Mouse (Mus musculus): ENCODE measurements around the gene Creb1.

Creb1 gene

DNA sequence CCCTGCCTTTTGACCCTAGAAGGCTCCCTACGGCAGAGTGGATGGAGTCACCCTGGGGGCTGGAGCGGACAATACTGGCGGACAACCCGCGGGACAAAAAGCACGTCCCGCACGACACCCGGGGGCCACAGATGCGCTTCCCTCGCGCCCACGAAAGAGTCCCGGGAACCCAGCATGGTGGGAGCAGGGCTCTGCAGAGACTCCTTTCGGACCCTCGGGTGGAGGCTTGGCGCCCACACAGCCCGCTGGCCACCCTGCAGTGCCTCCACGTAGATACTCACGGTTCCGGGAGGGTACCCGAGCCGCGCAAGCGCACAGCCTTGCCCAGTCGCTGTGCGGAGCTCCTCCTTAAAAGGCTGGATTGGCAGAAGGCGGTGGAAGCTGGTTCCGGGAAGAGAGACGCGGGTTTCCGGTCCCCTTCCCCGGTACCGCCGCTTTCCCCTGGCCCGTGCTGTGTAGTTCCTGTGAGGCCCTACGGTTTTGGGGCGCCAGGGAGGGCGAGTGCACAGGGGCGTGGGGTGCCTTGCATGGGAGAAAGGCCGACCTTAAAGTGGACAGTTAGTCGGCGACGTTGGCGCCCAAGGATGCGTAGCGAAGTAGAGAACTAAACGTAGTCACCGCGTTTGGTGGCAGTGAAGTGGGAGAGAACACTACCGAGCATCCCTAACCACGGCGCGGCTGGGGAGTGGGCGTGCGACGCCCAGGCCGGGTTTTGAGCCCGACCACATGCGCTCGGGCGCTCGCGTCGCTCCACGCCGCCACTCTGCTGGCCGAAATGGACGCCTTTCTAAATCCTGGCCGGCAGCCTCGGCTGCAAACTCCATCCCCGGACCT, 84.7 kb downstream of the Creb1 start, which contains the start of gene Mettl21a:
Mettl21a (minus strand) TSS at position 362 of the 834 bp plus-strand sequence.
- H3K27me3 ChIP-seq (ENCODE audit: insufficient read depth, low read length), result no peaks in the 10 kb centered on the region
- peak within 1 kb of the TSS; percentile 95 for H3K4me3 ChIP-seq (replicated peaks; ENCODE audit: low read length)
- H3K36me3 ChIP-seq (ENCODE audit: insufficient read depth, low read length), result peaks cover 35% of the 10 kb centered on the region
- H3K9me3 ChIP-seq (ENCODE audit: low read length), result no peaks in the 10 kb centered on the region
- peaks cover 27% of the 10 kb centered on the region for H3K4me1 ChIP-seq (replicated peaks; ENCODE audit: low read depth, low read length)
- TF ChIP-seq NANOG (IDR thresholded peaks at IDR 0.05; ENCODE audit: borderline replicate concordance, low read length), result no peak
- no peak for TF ChIP-seq POU5F1 (IDR thresholded peaks at IDR 0.05; ENCODE audit: borderline replicate concordance, low read length)
- no peak for TF ChIP-seq CTCF (conservative IDR thresholded peaks at IDR 0.05; ENCODE audit: low read length)

DNA sequence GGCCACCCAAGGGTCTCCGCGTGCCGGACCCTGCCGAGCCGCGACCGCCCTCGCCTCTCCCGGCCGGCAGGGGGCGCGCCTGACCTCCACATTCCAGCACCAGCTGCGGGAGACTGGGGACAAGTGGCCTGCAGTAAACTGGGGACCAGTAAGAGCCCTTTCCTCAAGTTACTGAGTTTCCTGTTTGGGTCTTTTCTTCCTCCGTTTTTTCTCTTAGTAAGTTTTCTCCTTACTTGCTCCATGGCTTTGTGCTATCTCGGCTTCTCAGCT, 85.2 kb downstream of the Creb1 start:
- Histone ChIP-seq H3K9me3 (ENCODE audit: low read length) (no peaks in the 10 kb centered on the region), H3K4me1 (replicated peaks; ENCODE audit: low read depth, low read length) (peaks cover 28% of the 10 kb centered on the region), H3K36me3 (ENCODE audit: insufficient read depth, low read length) (peaks cover 30% of the 10 kb centered on the region), H3K4me3 (replicated peaks; ENCODE audit: low read length) (peak overlapping the region; percentile 95), H3K27me3 (ENCODE audit: insufficient read depth, low read length) (no peaks in the 10 kb centered on the region)
- TF ChIP-seq CTCF (conservative IDR thresholded peaks at IDR 0.05; ENCODE audit: low read length) (no peak; the same call in 1 of the 2 replicates), NANOG (IDR thresholded peaks at IDR 0.05; ENCODE audit: borderline replicate concordance, low read length) (no peak), POU5F1 (IDR thresholded peaks at IDR 0.05; ENCODE audit: borderline replicate concordance, low read length) (no peak)

DNA sequence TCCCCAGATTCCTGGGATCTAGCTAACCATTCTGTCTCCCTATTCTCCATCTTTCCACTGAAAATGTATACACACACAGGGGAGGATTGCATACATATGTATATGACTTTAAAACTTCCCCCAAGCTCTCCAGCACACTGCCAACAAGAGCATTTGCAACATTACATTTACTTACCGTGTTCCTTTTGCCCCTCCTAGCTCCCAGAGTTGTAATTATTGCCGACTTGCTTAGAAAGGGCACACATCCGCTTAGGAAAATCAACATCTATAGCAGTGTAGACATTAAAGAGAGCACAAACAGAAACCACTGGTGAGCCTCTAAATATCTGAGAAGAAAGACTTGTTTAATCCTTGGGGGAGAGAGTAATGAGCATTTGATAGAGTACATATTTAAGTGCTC, 85.8 kb downstream of the Creb1 start:
- no peak for TF ChIP-seq POU5F1 (IDR thresholded peaks at IDR 0.05; ENCODE audit: borderline replicate concordance, low read length)
- TF ChIP-seq NANOG (IDR thresholded peaks at IDR 0.05; ENCODE audit: borderline replicate concordance, low read length), result no peak
- TF ChIP-seq CTCF (conservative IDR thresholded peaks at IDR 0.05; ENCODE audit: low read length), result no peak
- Histone ChIP-seq H3K4me3 (replicated peaks; ENCODE audit: low read length) (peak overlapping the region; percentile 95), H3K36me3 (ENCODE audit: insufficient read depth, low read length) (peaks cover 26% of the 10 kb centered on the region), H3K27me3 (ENCODE audit: insufficient read depth, low read length) (no peaks in the 10 kb centered on the region), H3K9me3 (ENCODE audit: low read length) (no peaks in the 10 kb centered on the region), H3K4me1 (replicated peaks; ENCODE audit: low read depth, low read length) (peaks cover 34% of the 10 kb centered on the region)

DNA sequence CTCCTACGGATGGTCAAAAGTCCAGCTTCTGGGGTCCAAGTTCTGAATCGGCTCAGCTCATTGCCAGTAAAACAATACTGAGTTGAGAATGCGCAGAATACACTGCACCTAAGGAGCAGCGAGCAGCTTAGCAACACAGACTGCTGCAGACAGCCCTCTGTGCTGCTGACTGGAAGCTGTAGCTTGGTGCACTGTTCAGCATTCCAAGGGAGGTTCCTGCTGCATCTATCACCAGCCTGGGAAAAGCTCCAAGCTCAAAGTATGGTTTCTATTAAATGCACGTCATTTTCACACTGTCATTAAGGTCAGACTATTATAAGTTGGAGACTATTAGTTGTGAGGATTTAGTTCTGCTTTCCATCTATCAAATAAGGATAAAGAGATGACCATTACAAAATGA, 88.7 kb downstream of the Creb1 start:
- TF ChIP-seq POU5F1 (IDR thresholded peaks at IDR 0.05; ENCODE audit: borderline replicate concordance, low read length) (no peak), CTCF (conservative IDR thresholded peaks at IDR 0.05; ENCODE audit: low read length) (no peak), NANOG (IDR thresholded peaks at IDR 0.05; ENCODE audit: borderline replicate concordance, low read length) (no peak)
- peaks cover 34% of the 10 kb centered on the region for H3K4me1 ChIP-seq (replicated peaks; ENCODE audit: low read depth, low read length)
- no peak overlapping the region for H3K4me3 ChIP-seq (replicated peaks; ENCODE audit: low read length)
- H3K9me3 ChIP-seq (ENCODE audit: low read length), result no peaks in the 10 kb centered on the region
- H3K36me3 ChIP-seq (ENCODE audit: insufficient read depth, low read length), result no peaks in the 10 kb centered on the region
- no peaks in the 10 kb centered on the region for H3K27me3 ChIP-seq (ENCODE audit: insufficient read depth, low read length)

DNA sequence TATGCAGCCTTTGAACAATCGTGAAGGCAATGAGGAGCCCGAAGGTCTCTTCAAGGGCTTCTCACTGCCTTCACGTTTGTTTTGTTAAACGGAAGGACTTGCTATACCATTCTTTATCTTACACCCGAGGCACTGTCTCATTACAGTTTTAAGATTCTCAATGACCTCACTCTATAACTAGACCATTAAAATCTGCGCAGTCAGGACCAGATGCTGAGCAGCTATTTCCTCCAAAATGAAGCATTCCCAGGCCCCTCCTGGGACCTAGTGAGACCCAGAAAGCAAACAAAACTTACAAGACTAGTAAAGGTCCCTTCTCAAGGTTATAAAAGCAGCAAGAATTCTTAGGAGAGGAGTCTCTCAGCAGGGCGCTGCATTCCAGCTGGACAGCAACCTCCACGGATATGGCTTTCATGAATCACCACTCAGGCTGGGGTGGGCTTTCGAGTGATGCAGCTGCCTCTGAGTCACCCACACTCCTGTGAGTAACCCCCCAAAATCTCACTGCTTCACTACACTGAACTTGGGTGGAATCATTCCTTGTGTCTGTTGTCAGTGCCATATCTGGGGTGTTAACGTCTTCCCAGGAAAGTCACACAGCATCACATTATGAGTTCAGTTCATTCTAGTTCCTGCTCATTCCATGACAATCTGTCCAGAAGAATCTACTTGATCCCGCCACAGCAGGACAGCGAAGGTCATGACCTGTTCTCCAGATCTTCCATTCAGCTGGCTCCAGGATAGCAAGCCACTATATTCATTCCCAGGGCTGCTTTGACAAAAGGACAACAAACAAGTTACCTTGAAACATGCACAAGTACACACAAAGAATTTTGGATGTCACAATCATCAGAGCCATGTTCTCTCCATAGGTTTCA, 91.4 kb downstream of the Creb1 start:
- Histone ChIP-seq H3K4me3 (replicated peaks; ENCODE audit: low read length) (no peak overlapping the region), H3K36me3 (ENCODE audit: insufficient read depth, low read length) (no peaks in the 10 kb centered on the region), H3K27me3 (ENCODE audit: insufficient read depth, low read length) (no peaks in the 10 kb centered on the region), H3K9me3 (ENCODE audit: low read length) (no peaks in the 10 kb centered on the region), H3K4me1 (replicated peaks; ENCODE audit: low read depth, low read length) (peaks cover 20% of the 10 kb centered on the region)
- TF ChIP-seq CTCF (conservative IDR thresholded peaks at IDR 0.05; ENCODE audit: low read length) (no peak), NANOG (IDR thresholded peaks at IDR 0.05; ENCODE audit: borderline replicate concordance, low read length) (no peak; the same call in 1 of the 2 replicates), POU5F1 (IDR thresholded peaks at IDR 0.05; ENCODE audit: borderline replicate concordance, low read length) (no peak)

DNA sequence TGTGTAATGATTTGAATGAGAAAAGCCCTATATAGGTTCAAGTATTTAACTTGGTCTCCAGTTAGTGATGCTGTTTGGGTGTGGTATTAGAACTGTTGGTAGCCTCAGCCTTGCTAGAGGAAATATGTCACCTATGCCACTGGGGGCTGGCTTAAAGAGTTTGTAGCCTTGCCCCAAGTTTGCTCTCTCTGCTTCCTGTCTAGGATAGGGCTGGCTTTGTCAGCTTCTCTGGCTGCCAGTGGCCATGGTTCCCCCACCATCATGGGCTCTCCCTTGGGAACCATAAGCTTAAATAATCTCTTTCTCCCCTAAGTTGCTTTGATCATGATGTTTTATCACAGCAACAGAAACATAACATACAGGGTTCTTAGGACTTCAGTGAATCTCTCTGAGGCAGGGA, 92.8 kb downstream of the Creb1 start:
- Histone ChIP-seq H3K4me3 (replicated peaks; ENCODE audit: low read length) (no peak overlapping the region), H3K27me3 (ENCODE audit: insufficient read depth, low read length) (no peaks in the 10 kb centered on the region), H3K36me3 (ENCODE audit: insufficient read depth, low read length) (no peaks in the 10 kb centered on the region), H3K4me1 (replicated peaks; ENCODE audit: low read depth, low read length) (peaks cover 20% of the 10 kb centered on the region), H3K9me3 (ENCODE audit: low read length) (no peaks in the 10 kb centered on the region)
- TF ChIP-seq NANOG (IDR thresholded peaks at IDR 0.05; ENCODE audit: borderline replicate concordance, low read length) (no peak), POU5F1 (IDR thresholded peaks at IDR 0.05; ENCODE audit: borderline replicate concordance, low read length) (no peak), CTCF (conservative IDR thresholded peaks at IDR 0.05; ENCODE audit: low read length) (no peak)

DNA sequence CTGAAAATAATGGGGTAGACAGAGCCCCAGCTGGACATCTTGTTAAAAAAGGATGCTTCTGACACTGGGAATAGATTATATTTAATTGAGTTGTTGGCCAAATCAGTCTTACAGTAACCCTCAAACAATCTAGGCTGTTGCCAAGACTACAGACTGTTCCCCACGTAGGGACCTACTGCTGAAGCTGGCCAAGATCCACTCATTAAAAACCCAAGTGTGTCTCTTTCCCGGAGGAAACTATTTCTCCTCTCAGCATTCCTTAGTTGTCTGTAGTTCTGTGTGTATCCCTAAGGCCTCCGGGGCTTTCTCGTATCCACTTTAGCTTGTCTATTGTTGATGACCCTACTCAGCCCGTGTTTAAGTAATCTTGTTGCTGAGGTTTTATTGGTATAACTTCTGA, 99.1 kb downstream of the Creb1 start:
- Histone ChIP-seq H3K36me3 (ENCODE audit: insufficient read depth, low read length) (no peaks in the 10 kb centered on the region), H3K27me3 (ENCODE audit: insufficient read depth, low read length) (peaks cover 5% of the 10 kb centered on the region; the same call in 1 of the 2 replicates), H3K4me3 (replicated peaks; ENCODE audit: low read length) (no peak overlapping the region), H3K9me3 (ENCODE audit: low read length) (peaks cover 5% of the 10 kb centered on the region; the same call in 1 of the 2 replicates), H3K4me1 (replicated peaks; ENCODE audit: low read depth, low read length) (no peaks in the 10 kb centered on the region)
- no peak for TF ChIP-seq NANOG (IDR thresholded peaks at IDR 0.05; ENCODE audit: borderline replicate concordance, low read length)
- no peak for TF ChIP-seq CTCF (conservative IDR thresholded peaks at IDR 0.05; ENCODE audit: low read length)
- TF ChIP-seq POU5F1 (IDR thresholded peaks at IDR 0.05; ENCODE audit: borderline replicate concordance, low read length), result no peak

DNA sequence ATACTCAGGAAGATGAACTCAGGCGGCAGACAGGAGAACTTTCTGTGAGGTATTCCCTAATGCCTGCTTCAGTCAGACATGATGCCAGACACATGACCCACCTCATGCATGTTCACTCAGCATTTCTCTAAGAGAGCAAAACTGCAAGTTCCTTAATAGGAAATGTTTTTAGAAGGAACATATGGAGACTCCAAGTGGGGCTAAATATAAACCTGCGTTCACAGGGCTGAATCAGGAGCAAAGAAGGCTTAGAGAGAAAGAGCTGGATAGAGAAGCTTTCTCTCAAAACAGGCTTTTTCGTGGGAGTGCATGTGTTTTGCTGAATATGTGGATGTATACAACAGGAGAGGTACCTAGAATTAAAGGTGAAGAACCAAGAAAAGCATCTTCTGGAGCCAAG, 100.8 kb downstream of the Creb1 start:
- Histone ChIP-seq H3K4me3 (replicated peaks; ENCODE audit: low read length) (no peak overlapping the region), H3K27me3 (ENCODE audit: insufficient read depth, low read length) (peaks cover 5% of the 10 kb centered on the region; the same call in 1 of the 2 replicates), H3K36me3 (ENCODE audit: insufficient read depth, low read length) (no peaks in the 10 kb centered on the region), H3K9me3 (ENCODE audit: low read length) (peaks cover 5% of the 10 kb centered on the region; the same call in 1 of the 2 replicates), H3K4me1 (replicated peaks; ENCODE audit: low read depth, low read length) (no peaks in the 10 kb centered on the region)
- TF ChIP-seq CTCF (conservative IDR thresholded peaks at IDR 0.05; ENCODE audit: low read length), result no peak
- TF ChIP-seq POU5F1 (IDR thresholded peaks at IDR 0.05; ENCODE audit: borderline replicate concordance, low read length), result no peak
- no peak for TF ChIP-seq NANOG (IDR thresholded peaks at IDR 0.05; ENCODE audit: borderline replicate concordance, low read length)

All from E14TG2a.4 (cell line).